Mouse (Mus musculus) urinary bladder, postnatal 25 days (tissue): ENCODE data around the gene Map4k1.
A peak's percentile ranks its signal among the peaks of the same experiment; 100 is the strongest.

Experiments
- DNase-seq: peaks from one replicate; pipeline ENCODE4 v3.0.0; 2022; ENCODE audit warnings: low spot score

The Map4k1 gene

DNA sequence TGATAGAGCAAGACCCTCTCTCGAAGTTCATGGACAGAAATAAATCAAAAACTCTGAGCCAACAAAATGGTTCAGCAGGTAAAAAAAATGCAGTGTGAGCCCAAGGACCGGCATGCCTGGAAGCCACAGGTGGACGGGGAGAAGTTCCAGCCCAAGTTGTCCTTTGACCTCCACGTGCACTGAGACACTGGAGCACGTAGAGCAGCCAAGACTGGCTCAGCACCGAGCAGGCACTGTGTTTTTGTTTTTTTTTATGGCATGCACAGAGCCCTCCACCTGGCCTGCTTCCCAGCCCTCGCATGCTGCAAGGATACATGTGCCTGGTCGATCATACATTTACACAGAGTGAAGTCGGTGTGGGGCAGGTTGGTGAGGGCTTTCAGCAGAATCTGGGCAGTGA is 4.3 kb upstream of the Map4k1 start:
- DNase-seq: no peak

DNA sequence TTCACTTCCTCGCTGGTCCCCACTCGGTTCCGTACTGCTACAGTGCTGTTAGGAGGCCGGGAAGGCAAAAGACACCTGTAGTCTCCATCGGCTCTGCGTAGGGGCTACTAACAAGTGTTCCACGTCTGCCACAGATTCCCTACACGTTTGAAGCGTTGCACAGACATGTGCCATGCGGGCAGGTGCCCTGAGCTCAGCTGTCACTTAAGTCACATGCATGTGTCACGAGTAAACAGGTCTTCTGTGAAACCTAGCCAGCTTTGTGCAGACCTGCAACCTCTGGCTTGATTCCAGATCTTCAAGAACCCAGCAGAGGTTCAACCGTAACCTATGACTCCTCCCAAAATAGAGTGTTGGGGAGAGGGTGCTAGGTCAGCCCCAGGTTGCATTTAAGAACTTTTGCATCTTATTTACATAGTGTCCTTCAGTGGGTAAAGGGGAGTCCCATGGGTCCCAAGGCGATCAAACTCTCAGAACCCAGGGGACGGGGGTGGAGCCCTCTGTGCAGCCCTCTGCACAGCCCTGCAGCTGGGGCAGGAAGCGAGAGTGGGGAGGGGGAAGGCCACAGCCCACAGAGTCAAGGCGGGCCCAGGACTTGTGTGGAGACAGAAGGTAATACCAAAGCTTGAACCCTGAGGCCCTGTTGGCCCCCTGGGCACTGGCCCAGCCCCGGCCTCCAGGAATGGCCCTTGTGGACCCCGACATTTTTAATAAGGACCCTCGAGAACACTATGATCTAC is 594 bp downstream of the Map4k1 start:
- no peak for DNase-seq

DNA sequence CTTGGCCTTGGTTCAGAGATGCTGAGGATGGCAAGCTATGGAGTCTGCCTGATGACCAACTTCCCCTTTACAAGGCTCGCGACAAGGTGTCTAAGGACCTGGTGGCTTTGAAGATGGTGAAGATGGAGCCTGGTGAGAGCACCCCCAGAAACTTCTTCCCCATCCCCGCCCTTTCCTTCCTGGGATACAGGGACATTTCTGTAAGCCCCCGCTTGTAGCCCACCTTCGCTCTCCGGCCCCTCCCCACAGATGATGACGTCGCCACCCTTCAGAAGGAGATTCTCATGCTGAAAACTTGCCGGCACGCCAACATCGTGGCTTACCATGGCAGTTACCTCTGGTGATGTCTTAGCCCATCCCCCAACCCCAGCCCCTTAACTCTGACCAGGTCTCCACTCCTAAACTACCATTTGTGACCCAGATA is 1.3 kb downstream of the Map4k1 start:
- no peak for DNase-seq

DNA sequence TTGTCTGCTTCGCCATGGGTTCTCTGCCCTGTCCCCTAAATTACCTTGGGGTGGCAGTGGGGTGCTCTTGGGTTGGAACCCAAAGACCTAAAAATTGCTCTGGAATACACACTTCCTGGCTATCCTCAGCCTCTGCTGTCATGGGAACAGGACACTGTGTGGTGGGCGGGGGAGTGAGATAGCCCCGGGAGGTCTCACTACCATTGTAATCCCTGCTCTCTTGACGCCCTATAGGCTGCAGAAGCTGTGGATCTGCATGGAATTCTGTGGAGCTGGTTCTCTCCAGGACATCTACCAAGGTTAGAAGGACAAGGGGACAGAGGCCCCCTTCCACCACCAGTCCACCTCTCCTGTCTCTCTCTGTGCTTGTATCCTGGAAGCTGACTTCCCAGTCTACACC is 2.0 kb downstream of the Map4k1 start:
- DNase-seq: no peak

DNA sequence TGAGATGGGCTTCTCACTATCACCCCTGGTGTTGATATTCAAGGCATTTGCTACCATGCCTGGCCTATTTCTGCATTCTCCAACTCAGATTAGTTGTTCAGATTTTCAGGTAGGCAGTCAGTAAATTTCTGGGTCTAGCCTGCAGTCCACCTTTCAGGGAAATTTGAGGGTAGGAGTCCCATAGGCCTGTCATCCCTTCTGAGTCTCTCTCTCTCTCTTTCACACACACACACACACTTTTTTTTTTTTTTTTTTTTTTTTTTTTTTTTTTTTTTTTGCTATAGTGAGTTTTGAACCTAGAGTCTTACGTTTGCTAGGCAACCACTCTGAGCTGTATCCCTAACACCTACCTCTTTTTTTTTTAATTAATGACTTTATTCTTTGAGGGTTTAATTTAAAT is 2.6 kb downstream of the Map4k1 start:
- no peak for DNase-seq

DNA sequence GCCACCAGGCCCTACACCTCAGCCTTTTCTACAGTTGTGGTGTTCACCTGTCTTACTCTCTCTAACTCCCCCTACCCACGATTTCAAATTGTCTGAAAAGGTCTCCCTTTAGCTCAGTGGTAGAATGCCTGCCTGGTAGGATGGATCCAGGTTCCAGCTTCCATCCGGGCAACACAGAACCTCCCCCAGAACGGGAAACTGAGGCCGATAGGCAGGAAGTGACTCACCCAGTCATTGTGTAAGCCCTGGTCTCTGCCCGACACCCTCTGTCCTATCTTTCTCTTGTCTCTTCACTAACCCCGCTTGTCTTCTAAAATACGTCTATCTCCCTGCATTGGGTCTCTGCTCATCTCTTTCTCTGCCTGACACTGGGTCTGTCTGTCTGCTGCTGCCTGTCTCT is 3.4 kb downstream of the Map4k1 start:
- no peak for DNase-seq

DNA sequence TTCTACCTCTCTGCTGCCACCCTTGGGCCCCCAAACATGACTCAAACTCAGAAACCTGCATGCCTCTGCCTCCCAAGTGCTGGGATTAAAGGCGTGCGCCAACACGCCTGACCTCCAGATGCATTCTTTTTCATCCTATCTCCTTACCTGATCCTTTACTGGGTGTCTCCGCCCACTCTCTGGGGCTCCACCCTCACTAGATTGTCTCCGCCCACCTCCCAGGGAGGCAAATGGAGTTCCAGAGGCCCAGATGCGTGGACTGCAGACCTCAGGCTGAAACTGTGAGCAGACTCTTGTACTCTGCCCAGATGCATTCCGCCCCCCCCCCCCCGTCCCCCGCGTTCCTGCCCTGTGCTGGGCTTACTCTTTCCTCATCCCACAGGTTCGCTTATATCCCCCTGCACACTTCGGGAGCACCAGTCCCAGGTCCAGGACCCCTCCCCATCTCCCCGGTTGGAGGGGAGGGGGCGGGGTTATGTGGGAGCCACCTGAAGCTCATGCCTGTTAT is 9.0 kb downstream of the Map4k1 start:
- no peak for DNase-seq

DNA sequence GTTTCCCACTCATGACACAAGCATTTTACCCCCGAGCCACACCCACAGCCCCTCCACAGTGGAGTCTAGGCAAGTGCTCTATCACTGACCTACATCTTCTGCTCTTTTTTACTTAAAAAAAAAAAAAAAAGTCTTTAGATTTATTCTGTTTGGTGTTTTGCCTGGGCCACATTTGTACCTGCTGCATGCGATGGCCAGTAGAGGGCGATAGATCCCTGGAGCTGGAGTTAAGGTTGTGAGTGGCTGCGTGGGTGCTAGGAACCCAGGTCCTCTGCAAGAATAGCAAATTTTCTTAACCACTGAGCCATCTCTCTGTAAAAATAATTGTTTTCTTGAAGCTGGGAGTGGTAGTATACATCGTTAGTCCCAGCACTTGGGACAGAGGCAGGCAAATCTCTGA is 9.8 kb downstream of the Map4k1 start:
- no peak for DNase-seq

DNA sequence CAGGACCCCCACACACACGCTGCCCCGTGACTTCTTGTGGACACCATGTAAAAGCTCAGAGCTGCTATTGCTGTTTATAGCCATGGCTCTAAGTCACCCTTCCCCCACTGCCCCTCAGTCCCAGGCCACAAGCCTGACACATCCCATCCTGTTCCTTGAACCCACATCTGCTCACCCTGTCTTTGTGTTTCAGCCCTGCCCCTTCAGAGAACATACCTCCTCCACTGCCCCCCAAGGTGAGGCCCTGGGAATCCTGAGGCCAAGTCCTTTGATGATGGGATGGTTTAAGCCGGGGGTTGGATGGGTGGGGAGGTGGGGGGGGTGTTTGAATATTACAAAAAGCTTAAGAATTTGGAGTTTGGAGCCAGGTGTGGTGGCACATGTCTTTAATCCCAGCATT is 11.1 kb downstream of the Map4k1 start:
- DNase-seq: no peak

DNA sequence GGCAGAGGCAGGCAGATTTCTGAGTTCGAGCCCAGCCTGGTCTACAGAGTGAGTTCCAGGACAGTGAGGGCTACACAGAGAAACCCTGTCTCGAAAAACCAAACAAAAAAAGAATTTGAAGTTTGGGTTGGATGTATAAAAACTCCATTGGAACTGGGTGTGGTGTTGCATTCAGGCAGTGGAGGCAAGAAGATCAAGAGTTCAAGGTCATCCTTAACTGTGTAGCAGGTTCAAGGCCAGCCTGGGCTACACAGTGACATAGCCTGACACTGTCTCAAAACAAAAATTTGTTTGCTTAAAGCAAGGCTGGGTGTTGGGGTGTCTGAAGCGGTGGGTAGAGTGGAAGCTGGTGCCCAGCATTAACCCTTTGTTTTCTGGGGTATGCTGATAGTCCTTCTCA is 11.6 kb downstream of the Map4k1 start:
- no peak for DNase-seq

DNA sequence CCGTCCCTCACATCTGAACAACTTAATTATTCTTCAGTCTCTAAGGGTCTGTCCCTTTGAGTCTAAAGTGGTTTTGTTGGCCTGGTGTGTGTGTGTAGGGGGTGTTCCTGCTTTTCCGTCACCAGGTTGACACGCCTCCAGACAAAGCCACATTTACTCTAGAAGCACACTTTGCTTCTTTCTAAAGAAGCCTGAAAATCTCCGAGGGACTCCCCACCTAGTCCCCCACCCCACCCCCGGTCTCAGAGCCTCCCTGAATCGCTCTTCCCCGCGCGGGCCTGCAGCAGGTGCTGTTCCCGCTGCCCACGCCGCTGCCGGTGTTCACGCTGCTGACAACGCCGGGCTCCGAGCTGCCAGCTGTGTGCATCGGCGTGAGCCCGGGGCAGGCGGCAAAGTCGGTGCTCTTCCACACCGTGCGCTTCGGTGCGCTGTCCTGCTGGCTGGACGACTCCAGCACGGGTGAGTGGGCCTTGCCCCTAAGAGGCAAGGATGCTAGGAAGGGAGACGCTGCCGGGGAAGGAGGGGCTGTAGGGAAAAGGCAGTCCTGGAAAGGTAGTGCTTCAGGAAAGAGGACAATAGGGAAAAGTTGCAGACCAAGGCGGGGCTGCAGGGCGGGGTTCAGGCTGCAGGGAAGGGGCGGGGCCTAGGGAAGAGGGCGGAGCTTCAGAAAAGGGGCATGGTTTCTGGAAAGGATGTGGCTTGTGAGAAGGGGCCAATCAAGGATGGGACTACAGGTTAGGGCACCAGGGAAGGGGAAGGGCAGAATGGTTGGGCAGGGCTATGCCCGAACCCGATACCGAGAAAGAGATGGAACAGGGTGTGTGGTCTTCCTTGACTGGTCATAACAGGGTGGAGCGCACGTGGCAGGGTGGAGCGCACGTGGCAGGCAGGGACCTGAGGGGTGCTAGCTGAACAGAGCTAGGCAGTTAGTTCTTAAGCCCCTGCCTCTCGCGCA is 19.1 kb downstream of the Map4k1 start:
- peak; percentile 59 for DNase-seq

DNA sequence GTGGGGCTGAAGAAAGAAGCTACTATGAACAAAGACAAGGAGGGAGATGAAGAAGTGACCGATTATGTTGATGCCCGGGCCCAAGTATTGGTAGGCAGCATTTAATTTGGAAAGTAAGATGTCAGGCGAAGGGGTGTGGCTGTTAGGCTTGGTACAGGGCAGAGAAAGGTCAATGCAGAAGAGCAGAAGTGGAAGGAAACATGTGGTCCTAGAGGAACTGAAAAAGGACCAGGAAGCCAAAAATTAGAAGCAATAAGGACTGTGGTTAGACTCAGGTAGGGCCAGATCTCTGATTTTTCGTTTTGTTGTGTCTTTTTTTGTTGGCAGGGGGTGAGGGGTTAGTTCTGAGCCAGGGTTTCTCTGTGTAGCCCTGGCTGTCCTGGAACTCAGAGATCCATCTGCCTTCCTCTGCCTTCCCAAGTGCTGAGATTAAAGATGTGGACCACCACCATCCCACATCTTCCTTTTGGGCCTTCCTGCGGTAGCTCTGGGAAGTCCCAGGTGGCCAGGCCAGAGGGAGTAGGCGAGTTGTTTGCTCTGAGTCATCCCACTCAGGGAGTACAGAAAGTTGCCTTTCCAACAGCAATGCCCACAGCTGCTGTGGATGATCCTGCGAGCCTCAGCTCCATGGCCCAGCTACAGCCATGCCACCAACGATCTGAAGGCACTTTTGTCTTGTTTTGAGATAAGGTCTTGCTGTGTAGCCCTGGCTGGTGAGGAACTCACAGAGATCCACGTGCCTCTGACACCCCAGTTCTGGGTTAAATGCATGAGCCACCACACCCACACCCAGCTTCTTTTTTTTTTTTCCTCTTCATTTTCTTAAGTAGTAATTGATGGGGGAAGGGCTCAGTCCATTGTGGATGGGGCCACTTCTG is 25.6 kb downstream of the Map4k1 start:
- no peak for DNase-seq

DNA sequence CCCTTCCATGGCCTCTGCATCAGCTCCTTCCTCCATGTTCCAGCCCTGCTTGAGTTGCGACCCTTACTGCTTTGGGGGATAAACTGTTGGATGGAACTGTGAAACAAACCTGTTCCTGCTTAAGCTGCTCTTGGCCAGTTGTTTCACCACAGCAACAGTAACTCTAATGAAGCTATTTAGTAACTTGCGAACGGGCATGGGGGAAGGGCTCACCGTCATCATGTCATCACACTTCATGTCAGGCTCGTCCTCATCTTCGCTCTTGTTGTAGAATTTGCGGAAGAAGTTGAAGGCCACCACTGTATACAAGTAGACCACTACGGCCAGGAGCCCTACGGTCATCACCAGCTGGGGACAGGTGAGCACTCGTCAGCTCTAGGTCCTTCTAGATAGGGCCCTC is 26.3 kb downstream of the Map4k1 start:
- no peak for DNase-seq

DNA sequence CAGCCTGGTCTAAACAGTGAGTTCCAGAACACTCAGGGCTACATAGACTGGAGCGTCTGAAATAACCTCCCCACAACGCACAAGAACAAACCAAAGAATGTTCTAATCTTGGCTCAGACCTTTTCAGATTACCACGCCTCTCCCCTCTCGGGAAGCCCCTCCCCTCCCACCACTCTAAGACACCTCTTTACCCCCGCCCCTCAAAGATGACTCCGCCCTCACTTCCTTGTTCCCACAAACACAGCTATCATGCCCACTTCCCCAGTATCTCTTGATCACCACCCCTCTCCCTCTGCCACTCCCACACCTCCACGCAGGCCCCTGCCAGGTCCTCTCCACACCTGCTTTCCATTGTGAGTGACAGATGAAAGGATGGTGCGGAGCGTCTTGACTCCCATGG is 26.9 kb downstream of the Map4k1 start:
- no peak for DNase-seq

DNA sequence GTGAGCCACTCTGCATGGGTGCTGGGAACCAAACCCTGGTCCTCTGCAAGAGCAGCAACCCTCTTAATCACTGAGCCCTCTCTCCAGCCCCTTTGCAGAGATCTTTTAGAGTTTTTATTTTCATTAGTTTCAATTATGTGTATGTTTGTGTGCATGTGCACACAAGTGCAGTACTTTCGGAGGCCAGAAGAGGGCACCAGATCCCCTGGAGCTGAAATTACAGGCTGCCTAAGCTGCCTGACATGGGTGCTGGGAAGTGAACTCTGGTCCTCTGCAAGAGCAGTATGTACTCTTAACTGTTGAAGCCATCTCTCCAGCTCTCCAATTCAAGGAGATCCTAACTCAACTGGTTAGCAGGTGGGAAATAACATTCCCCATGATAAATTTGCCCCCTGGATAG is 33.1 kb downstream of the Map4k1 start:
- no peak for DNase-seq

DNA sequence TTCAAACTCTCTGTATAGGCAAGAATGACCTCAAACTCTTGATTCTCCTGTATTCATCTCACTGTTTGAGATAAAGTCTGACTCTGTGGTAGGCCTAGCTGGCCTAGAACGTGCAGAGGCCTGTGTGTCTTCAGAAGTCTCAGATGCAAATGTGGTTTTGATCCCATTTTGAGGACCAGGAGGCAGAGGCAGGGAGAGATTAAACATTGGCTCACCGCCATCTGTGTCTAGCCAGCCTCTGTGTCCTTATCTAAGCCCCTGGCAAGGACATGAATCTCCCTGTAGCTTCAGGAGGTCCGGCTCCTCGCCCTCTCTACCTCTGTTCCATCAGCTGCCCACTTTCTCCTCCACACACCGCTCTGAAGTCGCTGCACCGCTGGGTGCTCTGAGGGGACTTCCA is 34.6 kb downstream of the Map4k1 start:
- DNase-seq: no peak

DNA sequence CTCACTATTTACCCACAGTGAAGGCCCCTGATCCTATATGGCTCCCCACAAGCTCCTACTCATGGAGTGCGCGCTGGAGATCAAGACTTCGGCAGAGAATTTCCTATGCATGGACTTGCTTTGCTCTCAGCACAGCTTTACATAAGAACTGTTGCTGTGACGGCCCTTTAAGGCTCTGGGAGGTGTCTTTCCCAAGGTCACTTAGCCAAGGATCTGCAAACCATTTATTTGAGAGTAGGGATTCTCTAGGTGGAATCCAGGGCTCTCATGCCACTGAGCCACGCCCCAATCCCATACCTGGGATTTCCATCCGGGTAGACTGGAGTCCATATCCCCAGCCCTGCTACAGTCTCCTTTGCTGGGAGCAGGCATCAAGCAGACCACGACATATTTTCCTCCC is 35.4 kb downstream of the Map4k1 start:
- no peak for DNase-seq

DNA sequence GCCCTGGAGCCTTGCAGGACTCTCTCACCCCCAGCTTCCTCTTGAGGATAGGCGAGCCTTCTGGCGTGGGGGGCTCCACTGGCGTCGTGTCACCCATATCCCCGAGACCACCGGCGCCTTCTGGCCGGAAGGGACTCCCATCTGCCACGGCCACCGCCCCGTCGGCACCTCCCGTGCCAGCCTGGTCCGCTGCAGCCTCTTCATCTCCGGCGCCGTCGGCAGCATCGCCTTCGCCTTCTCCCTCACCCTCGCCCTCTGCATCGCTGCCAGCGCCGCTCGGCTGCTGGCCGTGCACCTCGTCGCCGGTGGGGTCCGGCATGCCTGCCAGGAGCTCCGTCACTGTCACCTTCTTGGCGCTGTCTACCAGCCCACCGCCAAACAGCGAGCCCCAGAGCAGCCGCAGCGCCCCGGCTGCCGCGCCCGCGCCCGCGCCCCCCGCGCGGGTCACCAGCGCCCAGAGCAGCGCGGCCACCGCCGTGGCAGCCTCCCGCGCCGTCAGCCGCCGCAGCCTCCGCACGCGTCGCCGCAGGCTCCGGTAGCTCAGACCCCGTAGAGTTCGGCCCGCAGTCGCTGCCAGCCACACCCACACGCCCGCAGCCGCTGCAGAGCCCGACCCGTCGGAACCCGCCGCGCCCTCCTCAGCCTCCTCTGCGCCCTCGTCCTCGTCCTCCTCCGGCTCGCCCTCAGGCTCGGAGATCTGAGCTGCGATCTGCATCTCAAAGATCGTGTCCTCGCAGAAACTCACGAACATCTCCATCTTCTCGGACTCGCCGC is 37.8 kb downstream of the Map4k1 start:
- no peak for DNase-seq

DNA sequence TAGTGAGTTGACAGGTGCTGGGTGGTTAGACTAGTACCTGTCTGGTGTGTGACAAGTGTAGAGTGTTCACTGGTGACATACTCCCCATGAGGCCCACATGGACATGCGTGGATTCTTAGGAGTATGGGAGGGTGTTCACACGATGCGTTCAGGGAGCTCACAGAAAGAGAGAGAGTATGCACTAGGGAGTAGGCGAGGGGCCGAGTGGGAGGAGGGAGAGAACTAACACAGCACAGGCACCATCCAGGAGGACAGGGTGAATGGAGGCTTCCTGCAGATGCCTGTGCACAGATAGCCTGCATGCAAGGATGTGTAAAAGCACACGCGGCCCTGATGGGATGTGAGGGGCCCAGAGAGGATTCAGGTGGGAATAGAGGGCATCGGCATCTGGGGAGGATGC is 40.6 kb downstream of the Map4k1 start:
- no peak for DNase-seq

DNA sequence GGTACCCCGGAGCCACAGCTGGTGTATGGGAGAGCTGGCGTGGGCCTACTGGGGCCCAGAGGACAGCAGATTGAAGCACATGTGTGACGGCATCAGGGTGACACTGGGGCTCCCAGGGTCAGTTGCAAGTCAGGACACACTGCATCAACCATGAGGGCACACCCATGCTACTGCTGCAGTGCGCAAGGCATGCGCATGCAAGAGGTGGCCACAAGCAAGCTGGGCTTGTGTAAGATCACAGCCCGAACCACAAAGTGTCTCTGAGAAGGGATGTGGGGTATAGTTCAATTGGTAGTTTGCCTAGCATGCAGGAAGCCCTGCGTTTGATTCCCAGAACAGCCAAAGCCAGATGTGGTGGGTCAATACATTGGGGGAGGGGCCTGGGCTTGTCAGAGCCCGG is 41.7 kb downstream of the Map4k1 start:
- no peak for DNase-seq

DNA sequence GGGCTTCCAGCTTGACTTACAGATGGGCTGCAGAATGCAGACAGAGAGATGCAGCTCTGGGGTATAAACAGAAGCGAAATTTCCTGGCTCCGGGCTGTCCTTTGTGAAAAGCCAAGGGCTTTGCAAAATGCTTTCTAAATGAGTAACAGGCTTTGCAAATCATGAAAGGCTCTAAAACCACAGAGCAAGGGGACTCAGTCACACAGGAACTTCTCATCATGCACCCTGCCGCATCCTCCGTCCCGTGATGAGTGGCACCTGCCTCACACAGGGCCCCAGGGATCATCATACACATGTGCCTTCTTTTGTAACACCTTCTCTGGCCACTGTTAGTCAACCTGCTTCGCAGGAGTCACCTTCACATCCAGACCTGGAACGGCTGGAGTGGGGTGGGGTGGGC is 43.7 kb downstream of the Map4k1 start:
- no peak for DNase-seq
